Mouse (Mus musculus): ENCODE measurements around the gene Fam192a.

GRCm38 (mm10) chr8:94641938-94642337 is 40.1 kb upstream of the Fam192a start:
- no peak for TF ChIP-seq ZC3H11A (IDR thresholded peaks at IDR 0.05; ENCODE audit: borderline replicate concordance, low read depth, low read length)
- no peak for TF ChIP-seq HCFC1 (IDR thresholded peaks at IDR 0.05; ENCODE audit: borderline replicate concordance, insufficient read depth, low read length)
- no peak for TF ChIP-seq MAFK (IDR thresholded peaks at IDR 0.05; ENCODE audit: insufficient read depth, low read depth, low read length)
- no peak for TF ChIP-seq ZNF384 (IDR thresholded peaks at IDR 0.05; ENCODE audit: low read depth, low read length)
- TF ChIP-seq CHD2 (IDR thresholded peaks at IDR 0.05; ENCODE audit: low read depth, low read length), result no peak

All from ES-E14 (cell line).